Mouse (Mus musculus) embryo, embryonic 9.5 days (tissue): ENCODE measurements at regions not wholly inside any gene's neighbourhood (a gene's known extent, or its start where the extent isn't known, plus 50 kb on each side); places are given as distances from the start of the nearest gene placed in this dataset.
A peak's percentile ranks its signal among the peaks of the same experiment; 100 is the strongest.
"Not testable (repeated sequence)": the region's sequence is repeated elsewhere in the genome, so short reads cannot be mapped to it uniquely, and the experiment has no call there.

ENCODE experiments used
- DNase-seq: peaks from one replicate; pipeline ENCODE4 v3.0.0-alpha.2; 2017; ENCODE audit errors: extremely low spot score

GRCm38 (mm10) chr13:52196917-52197316, 334.2 kb downstream of the Diras2 start:
- DNase-seq: no peak

- DNase-seq: no peak
Observed at GRCm38 (mm10) chr13:52198649-52199348, 332.3 kb downstream of the Diras2 start.

- no peak for DNase-seq
Observed at GRCm38 (mm10) chr13:52202372-52202771, 328.7 kb downstream of the Diras2 start.

- DNase-seq: no peak
Observed at GRCm38 (mm10) chr13:52205951-52206350, 325.1 kb downstream of the Diras2 start.

GRCm38 (mm10) chr13:52216343-52216742, 314.7 kb downstream of the Diras2 start:
- no peak for DNase-seq

GRCm38 (mm10) chr13:52217066-52217465, 314.0 kb downstream of the Diras2 start:
- DNase-seq: no peak

- no peak for DNase-seq
Observed at GRCm38 (mm10) chr13:52217741-52218140, 313.3 kb downstream of the Diras2 start.

- DNase-seq: no peak
Observed at GRCm38 (mm10) chr13:52222315-52223097, 308.6 kb downstream of the Diras2 start.

GRCm38 (mm10) chr13:52223098-52223962, 307.7 kb downstream of the Diras2 start:
- peak; percentile 48 for DNase-seq

GRCm38 (mm10) chr13:52233971-52234370, 297.1 kb downstream of the Diras2 start:
- no peak for DNase-seq

GRCm38 (mm10) chr13:52236105-52236504, 295.0 kb downstream of the Diras2 start:
- no peak for DNase-seq

GRCm38 (mm10) chr13:52239563-52239962, 291.5 kb downstream of the Diras2 start:
- no peak for DNase-seq

GRCm38 (mm10) chr13:52241761-52242160, 289.3 kb downstream of the Diras2 start:
- DNase-seq: no peak

- no peak for DNase-seq
Observed at GRCm38 (mm10) chr13:52249492-52249891, 281.6 kb downstream of the Diras2 start.

GRCm38 (mm10) chr13:52250371-52250770, 280.7 kb downstream of the Diras2 start:
- DNase-seq: no peak

GRCm38 (mm10) chr13:52252303-52252702, 278.8 kb downstream of the Diras2 start:
- no peak for DNase-seq

GRCm38 (mm10) chr13:52252726-52253125, 278.4 kb downstream of the Diras2 start:
- not testable (repeated sequence) for DNase-seq

GRCm38 (mm10) chr13:52253138-52253537, 277.9 kb downstream of the Diras2 start:
- peak; percentile 33 for DNase-seq

GRCm38 (mm10) chr13:52254185-52254584, 276.9 kb downstream of the Diras2 start:
- peak; percentile 57 for DNase-seq

- DNase-seq: no peak
Observed at GRCm38 (mm10) chr13:52255697-52256096, 275.4 kb downstream of the Diras2 start.

- DNase-seq: no peak
Observed at GRCm38 (mm10) chr13:52258373-52258772, 272.7 kb downstream of the Diras2 start.

GRCm38 (mm10) chr13:52262949-52263550, 268.0 kb downstream of the Diras2 start:
- DNase-seq: no peak
